Mouse (Mus musculus) urinary bladder, postnatal 10 days (tissue): ENCODE results near the gene Ccdc43.
A peak's percentile ranks its signal among the peaks of the same experiment; 100 is the strongest.
"Not testable (repeated sequence)": the region's sequence is repeated elsewhere in the genome, so short reads cannot be mapped to it uniquely, and the experiment has no call there.

ENCODE experiments used
- DNase-seq: peaks from one replicate; pipeline ENCODE4 v3.0.0; 2022; ENCODE audit warnings: low spot score

The Ccdc43 gene

DNA sequence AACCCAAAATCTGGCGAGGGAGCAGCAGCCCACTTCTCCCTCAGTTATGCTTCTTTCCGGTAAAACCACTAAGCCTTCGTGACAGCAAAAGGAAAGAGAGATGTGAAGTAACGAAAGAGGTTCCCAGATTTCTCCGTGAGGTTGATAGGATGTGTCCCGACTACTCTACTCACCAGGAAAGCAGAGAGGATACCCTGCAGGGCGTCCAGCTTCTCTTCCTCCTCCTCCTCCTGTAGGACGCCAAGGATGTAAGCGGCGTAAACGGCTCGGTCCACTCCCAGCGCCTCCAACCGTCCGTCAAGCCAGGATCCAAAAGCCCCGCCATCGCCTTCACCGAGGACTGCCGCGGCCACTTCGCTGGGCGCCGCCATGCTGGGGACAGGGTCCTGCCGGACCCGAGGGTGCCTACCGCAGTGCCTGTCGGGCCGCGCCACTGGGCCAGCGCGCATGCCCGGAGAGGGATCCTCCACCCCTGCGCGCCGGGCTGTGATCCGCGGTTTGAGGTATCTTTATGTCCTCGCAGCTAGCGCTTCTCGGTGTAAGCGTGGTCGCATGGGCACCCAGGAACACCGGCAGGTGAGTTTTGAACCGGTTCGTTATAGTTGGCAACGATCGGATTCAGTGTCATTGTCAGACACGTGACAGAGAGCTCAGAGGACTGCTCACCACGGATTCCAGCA, at the start of gene Ccdc43:
Gene Ccdc43 (minus strand): TSS at position 445 of the 680 bp plus-strand sequence.
- peak; percentile 49 for DNase-seq

GRCm38 (mm10) chr11:102744746-102745145, 47.2 kb upstream of the Ccdc43 start:
- DNase-seq, result no peak

DNA sequence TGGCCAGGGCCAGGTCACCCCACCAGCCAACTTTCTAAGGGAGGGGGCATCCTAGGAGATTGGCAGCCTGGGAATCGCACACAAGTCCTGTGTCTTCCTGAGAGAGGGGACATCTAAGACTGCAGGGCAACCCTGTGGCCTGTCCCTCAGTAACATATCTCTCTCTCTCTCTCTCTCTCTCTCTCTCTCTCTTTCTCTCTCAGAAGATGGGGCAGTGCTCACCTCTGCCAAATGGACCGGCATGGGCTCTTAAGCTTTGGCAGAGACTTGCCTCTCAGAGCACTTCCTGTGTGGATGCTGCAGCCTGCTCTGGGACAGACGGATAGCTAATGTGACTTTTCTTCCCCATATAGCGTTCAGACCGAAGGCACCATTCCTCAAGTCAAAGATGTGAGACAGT, 45.3 kb upstream of the Ccdc43 start:
- DNase-seq, result no peak

GRCm38 (mm10) chr11:102742066-102742465, 44.5 kb upstream of the Ccdc43 start:
- DNase-seq, result no peak

- DNase-seq, result no peak
Observed at GRCm38 (mm10) chr11:102741129-102741950, 43.8 kb upstream of the Ccdc43 start.

GRCm38 (mm10) chr11:102740634-102741033, 43.1 kb upstream of the Ccdc43 start:
- no peak for DNase-seq

GRCm38 (mm10) chr11:102739278-102739966, 41.8 kb upstream of the Ccdc43 start:
- DNase-seq, result no peak

DNA sequence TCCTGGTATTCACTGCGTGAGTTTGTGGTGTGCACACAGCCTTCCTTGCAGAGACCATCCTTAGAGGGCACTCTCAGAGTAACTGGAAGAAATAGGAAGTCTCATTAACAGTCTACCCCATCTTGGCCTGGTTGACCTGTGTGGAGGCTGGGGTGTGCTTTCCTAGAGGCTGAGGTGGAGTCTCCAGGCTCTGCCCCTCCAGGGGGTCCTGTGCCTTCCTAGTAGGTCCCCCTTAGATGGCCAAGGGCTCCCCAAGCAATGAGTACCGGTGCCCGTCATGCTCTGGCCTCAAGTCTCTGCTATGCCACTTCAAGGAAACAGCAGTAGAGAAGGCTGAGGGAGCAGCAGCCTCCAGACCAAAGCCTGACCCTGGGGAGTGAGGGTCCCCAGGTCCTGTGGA, 40.5 kb upstream of the Ccdc43 start:
- DNase-seq, result no peak

DNA sequence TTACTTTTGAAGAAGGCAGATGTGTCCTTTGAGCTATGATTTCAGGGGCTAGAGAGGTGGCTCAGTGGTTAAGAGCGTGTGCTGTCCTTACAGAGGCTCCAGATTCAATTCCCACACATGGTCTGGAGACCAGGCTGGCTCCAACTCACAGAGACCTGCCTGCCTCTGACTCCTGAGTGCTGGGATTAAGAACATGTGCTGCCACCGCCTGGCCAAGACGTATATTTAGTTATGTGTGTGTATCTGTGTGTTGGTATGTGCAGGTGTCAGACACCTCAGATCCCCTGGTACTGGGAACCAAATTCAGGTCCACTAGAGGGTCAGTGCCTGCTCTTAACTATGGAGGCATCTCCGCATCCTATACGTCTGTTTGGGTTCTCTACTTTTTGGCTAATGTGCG, 37.4 kb upstream of the Ccdc43 start:
- no peak for DNase-seq

DNA sequence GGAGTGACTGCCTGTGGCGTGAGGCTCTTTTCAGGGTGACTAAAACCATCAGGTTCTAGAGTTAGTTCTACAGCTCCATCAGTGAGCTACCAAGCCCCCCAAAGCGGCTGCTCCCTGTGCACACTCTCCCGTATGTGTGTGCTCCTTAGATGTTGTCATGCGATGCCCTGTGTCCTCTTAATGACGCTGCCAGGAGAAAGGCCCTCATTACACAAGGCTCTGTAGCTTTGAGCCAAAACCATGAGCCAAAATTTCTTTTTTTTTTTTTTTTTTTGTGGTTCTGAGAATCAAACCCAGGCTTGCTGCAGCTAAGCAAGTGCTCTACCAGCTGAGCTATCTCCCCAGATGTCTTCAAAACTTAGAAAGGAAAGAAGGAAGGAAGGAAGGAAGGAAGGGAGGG, 35.6 kb upstream of the Ccdc43 start:
- no peak for DNase-seq

DNA sequence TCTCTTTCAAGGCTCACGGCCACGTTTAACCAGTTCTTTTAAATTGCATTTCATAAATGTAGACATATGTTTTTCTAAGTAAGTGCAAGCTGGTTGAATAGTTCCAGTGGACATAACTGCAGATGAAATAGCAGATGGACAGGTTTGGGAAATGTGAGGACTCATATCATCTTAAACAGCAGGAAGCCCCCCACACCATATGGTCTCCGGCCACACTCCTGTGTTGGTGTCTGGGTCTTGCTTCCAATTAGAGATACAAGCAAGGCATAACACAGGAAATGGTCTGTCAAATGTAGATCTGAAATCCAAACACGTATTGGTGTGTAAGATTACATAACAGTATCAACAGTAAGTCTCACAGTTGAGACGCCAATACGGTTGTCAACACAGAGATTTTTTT, 33.8 kb upstream of the Ccdc43 start:
- DNase-seq, result no peak

DNA sequence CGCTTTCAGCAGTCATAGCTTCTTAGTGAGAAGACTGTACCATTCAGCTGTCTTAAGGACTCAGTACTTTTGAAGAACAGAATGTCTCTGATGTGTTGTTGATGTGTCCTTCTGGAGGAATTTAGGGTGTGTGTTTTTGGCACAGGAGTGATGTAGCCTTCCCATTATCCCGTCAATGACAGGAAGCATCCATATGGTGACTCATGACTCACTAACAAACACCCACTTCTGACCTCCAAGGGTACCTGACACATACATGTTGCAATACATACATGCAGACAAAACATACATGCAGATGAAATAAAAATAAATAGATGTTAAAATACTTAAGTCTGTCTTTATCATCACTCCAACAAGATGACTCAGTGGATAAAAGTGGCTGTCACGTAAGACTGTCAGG, 32.3 kb upstream of the Ccdc43 start:
- DNase-seq, result no peak

DNA sequence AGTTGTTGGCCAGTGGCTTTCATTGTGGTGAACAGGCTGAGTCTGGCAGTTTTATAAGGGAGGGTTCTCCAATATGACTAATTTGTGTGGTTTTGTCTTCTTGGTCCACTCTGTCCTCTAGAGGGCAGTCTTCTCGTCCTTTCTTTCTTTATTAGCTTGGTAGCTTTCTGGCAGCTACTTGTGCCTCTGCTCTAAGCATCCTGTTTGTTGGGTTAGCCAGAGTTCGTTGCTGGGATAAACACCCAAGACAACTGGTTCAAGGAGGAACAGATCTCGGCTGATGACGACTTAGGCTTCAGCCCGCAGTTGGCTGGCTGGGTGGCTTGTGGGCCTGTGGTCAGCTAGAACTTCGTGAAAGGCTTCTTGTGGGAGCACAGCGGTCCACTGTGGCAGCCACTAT, 31.0 kb upstream of the Ccdc43 start:
- DNase-seq, result no peak

DNA sequence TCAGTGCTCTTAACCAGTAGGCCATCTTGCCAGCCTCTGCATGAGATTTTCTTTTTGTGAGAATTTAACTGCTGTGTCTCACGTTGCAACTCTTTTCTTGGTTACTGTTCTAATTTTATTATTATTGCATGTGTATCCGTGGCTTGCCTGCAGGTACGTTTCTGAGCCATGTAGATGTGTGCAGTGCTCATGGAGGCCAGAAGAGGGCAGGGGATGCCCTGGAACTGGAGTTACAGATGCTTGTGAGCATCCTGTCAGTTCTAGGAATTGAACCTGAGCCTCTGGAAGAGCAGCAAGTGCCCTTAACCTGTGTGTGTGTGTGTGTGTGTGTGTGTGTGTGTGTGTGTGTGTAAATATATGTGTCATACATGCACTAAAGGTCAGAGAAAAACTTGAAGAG, 28.0 kb upstream of the Ccdc43 start:
- no peak for DNase-seq

GRCm38 (mm10) chr11:102716135-102716534, 18.6 kb upstream of the Ccdc43 start:
- no peak for DNase-seq

DNA sequence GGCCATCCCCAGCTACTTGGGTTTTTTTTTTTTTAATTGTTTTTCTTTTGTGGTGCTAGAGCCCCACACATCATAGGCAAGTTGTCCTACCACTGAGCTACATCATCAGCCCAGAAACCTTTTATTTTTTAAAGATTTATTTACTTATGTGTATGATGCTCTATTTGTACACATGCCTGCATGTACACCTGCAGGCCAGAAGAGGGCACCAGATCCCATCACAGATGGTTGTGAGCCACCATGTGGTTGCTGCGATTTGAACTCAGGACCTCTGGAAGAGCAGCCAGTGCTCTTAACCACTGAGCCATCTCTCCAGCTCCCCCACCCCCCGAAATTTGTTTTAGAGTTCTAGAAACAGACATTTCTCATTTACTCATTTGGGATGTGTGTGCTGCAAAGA, 17.0 kb upstream of the Ccdc43 start:
- DNase-seq, result not testable (repeated sequence)

GRCm38 (mm10) chr11:102712411-102712810, 14.8 kb upstream of the Ccdc43 start:
- DNase-seq, result no peak

DNA sequence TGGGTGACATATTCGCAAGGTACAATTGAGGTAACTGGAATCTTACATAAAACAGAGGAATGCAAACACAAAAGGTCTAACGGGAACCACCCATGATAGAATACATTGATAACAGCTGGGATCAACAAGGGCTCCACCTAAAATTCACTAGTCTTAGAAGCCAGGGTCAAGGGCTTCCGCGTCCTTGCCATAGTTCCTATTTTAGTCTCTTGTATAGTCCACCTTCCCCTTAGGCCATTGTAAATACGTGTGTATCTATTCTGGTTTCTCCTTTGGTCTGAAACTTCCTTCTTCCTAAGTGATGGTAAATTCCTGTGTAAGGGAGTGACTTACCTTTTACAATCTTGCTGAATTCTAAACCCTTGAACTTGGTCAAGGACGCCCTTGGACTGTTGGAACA, 4.6 kb upstream of the Ccdc43 start:
- not testable (repeated sequence) for DNase-seq

DNA sequence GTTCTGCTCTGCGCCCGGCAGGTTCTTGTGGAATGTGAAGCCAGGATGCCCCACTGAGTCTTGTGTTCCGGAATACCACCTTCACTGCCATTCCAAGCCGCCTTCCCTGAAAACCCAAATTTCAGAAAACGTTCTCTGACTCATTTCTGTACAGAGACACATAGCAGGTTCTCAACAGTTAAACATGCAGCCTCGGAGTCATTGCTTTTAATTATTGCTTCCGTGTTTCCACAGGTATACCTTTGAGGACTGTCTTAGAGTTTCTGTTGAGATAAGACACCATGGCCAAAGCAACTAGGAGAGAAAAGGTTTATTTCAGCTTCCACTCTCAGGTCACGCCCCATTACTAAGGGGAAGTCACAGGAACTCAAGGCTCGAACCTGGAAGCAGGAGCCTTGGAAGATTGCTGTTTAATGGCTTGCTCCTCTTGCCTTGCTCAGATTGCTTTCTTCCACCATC, 465 bp upstream of the Ccdc43 start:
- DNase-seq, result no peak

- DNase-seq, result no peak
Observed at GRCm38 (mm10) chr11:102695289-102695688, 2.3 kb downstream of the Ccdc43 start.

- no peak for DNase-seq
Observed at GRCm38 (mm10) chr11:102690162-102690561, 7.4 kb downstream of the Ccdc43 start.

DNA sequence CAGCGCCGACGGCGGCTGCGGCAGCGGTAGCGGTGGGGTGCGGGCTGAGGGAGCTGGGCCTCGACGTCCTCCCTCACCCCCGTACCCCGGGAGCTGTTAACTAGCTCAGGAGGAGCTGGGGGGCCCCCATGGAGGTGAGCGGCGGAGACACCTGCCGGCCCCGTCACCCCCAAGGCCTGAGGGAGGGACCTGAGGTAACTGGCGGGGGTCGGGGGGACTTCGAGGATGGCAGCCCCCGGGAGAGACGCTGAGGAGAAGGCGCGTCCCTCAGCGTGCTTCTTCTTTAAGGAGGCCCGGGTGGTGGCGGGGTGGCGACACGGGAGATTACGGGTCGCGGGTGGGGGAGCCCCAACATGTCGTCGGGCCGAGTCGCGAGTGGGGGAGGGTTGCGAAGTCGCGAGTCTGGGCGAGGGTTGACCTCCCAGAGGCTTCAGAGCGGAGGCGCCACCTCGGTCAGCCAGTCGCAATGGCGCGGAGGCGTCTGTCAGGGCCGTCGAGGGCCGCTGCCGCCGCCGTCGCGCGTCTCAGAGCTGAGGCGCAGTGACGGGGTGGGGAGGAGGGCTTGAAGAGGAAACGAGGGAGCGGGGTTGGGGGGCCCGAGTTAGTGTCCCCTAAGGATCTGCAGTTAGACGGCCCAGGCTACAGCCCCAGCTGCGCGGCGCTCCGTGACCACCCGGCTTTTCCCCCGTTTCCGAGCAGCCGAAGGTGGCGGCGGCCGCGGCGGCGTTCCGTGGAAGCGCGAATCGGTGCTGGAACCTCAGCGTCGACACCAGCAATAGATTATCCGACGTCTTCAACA, 31.7 kb downstream of the Ccdc43 start:
- DNase-seq, result no peak
